Mouse (Mus musculus): ENCODE results near the gene Slc17a3. TPM values are rescaled to one million over a fixed set of nuclear protein-coding genes. Genes with fewer than 3 reads are reported as not detected.

The Slc17a3 gene
- total RNA-seq, 4 experiments from 2014 or later: 0.18 to 1.4 (median 0.76) TPM

- no peak for DNase-seq
Observed at GRCm38 (mm10) chr13:23879106-23879505, 39.9 kb downstream of the Slc17a3 start.

GRCm38 (mm10) chr13:23879636-23880035, 40.4 kb downstream of the Slc17a3 start:
- no peak for DNase-seq

GRCm38 (mm10) chr13:23885540-23885939, 46.3 kb downstream of the Slc17a3 start:
- DNase-seq: no peak

- no peak for DNase-seq
Observed at GRCm38 (mm10) chr13:23887026-23887725, 47.9 kb downstream of the Slc17a3 start.

GRCm38 (mm10) chr13:23889011-23889605, 49.9 kb downstream of the Slc17a3 start:
- no peak for DNase-seq

- DNase-seq: no peak
Observed at GRCm38 (mm10) chr13:23892592-23893268, 53.5 kb downstream of the Slc17a3 start.

- no peak for DNase-seq
Observed at GRCm38 (mm10) chr13:23893269-23893593, 54.0 kb downstream of the Slc17a3 start.

- DNase-seq: no peak
Observed at GRCm38 (mm10) chr13:23898242-23898641, 59.0 kb downstream of the Slc17a3 start.

GRCm38 (mm10) chr13:23906906-23907305, 67.7 kb downstream of the Slc17a3 start:
- no peak for DNase-seq

- DNase-seq: no peak
Observed at GRCm38 (mm10) chr13:23910121-23910520, 70.9 kb downstream of the Slc17a3 start.

Other genes starting within 250 kb of the Slc17a3 start
- gene Hist1h2be, start 218.3 kb upstream of the Slc17a3 start, total RNA-seq (2022): 10 to 100 TPM; 11.0 to 15.5 (median 13.2) TPM
- gene Hist1h1e, start 216.9 kb upstream of the Slc17a3 start, total RNA-seq (2022): 10 to 100 TPM; 61.3 to 77.8 (median 63.8) TPM
- gene Hist1h2ac, start 155.5 kb upstream of the Slc17a3 start, total RNA-seq (2022): 1 to 10 TPM; 1.8 to 3.2 (median 2.3) TPM
- 100 to 1,000 TPM; 105 to 176 (median 135) TPM for gene Hist1h2bc, start 155.2 kb upstream of the Slc17a3 start, total RNA-seq (2022)
- under 1 TPM in 1 of 4 experiments, not detected in 3; 0.26 TPM for gene Hist1h1t, start 143.6 kb upstream of the Slc17a3 start, total RNA-seq (2022)
- gene Hist1h4c, start 141.0 kb upstream of the Slc17a3 start, total RNA-seq (2022): 10 to 100 TPM; 71.9 to 93.9 (median 88.6) TPM
- 10 to 100 TPM; 27.4 to 41.7 (median 33.5) TPM for gene Hfe, start 128.6 kb upstream of the Slc17a3 start, total RNA-seq (2022)
- 100 to 1,000 TPM; 212 to 290 (median 255) TPM for gene Hist1h1c, start 100.6 kb upstream of the Slc17a3 start, total RNA-seq (2022)
- gene Hist1h3c, start 93.8 kb upstream of the Slc17a3 start, total RNA-seq (2022): 10 to 100 TPM in 1 of 4 experiments, 1 to 10 TPM in 3; 4.3 to 10.9 (median 7.4) TPM
- 10 to 100 TPM; 14.8 to 24.3 (median 20.0) TPM for gene Hist1h2bb, start 92.7 kb upstream of the Slc17a3 start, total RNA-seq (2022)
- 10 to 100 TPM; 24.0 to 37.5 (median 29.3) TPM for gene Hist1h2ab, start 88.3 kb upstream of the Slc17a3 start, total RNA-seq (2022)
- 10 to 100 TPM; 18.1 to 29.8 (median 26.6) TPM for gene Hist1h3b, start 87.2 kb upstream of the Slc17a3 start, total RNA-seq (2022)
- 100 to 1,000 TPM in 1 of 4 experiments, 10 to 100 TPM in 3; 69.6 to 104 (median 91.8) TPM for gene Hist1h4b, start 82.4 kb upstream of the Slc17a3 start, total RNA-seq (2022)
- gene Hist1h4a, start 78.2 kb upstream of the Slc17a3 start, total RNA-seq (2022): 10 to 100 TPM; 18.1 to 29.1 (median 26.8) TPM
- gene Hist1h3a, start 77.0 kb upstream of the Slc17a3 start, total RNA-seq (2022): 10 to 100 TPM; 28.7 to 37.4 (median 36.4) TPM
- gene Hist1h1a, start 75.8 kb upstream of the Slc17a3 start, total RNA-seq (2022): 10 to 100 TPM; 16.7 to 20.1 (median 18.6) TPM
- under 1 TPM in 3 of 4 experiments, not detected in 1; 0.24 to 0.48 (median 0.26) TPM for gene Trim38, start 69.5 kb upstream of the Slc17a3 start, total RNA-seq (2022)
- gene Slc17a2, start 32.4 kb upstream of the Slc17a3 start, total RNA-seq (2022): under 1 TPM in 1 of 4 experiments, not detected in 3; 0.06 TPM
- gene Slc17a1, start 28.3 kb downstream of the Slc17a3 start, total RNA-seq (2022): not detected
- gene Slc17a4, start 75.6 kb downstream of the Slc17a3 start, total RNA-seq (2022): under 1 TPM in 3 of 4 experiments, not detected in 1; 0.13 to 0.38 (median 0.15) TPM
- gene Hist1h2ba, start 94.7 kb downstream of the Slc17a3 start, total RNA-seq (2022): not detected
- gene Hist1h2aa, start 95.0 kb downstream of the Slc17a3 start, total RNA-seq (2022): not detected
- 1 to 10 TPM; 2.3 to 4.4 (median 3.1) TPM for gene Scgn, start 151.8 kb downstream of the Slc17a3 start, total RNA-seq (2022)